Mouse (Mus musculus): ENCODE measurements around the gene Mcfd2. TPM values are rescaled to one million over a fixed set of nuclear protein-coding genes. Genes with fewer than 3 reads are reported as not detected.

Mcfd2 gene
- polyA plus RNA-seq, 1 experiment from 2014 or later, result 80.0 TPM

DNA sequence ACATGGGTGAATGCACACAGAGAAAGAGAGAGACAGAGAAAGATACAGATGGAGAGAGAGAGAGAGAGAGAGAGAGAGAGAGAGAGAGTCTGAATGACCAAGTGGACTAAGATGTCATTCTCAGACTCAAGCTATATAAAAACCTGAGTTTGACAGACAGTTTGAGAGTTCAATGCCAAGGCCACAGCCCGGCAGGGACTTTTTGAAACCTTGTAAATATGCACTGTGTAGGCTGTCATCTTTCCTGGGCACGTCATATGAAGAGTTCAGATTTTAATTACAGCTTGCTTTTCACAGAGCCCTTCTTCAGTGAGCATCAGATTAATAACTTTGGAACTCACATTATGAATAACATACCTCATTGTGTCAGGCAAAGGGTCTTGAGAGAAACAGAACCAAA, 55.2 kb downstream of the Mcfd2 start:
- ATAC-seq (ENCODE audit: insufficient number of reproducible peaks, low FRiP score, low TSS enrichment, low read depth) (no peak), DNase-seq (ENCODE audit: low spot score) (no peak)
- H3K9me3 ChIP-seq (ENCODE audit: control insufficient read depth, low read length), result no peaks in the 10 kb centered on the region
- WGBS, result 73% methylated on average over 2 of the region's 2 CpGs
- H3K27ac ChIP-seq (replicated peaks; ENCODE audit: low read depth, low read length), result no peak overlapping the region
- no peak overlapping the region for H3K9ac ChIP-seq (ENCODE audit: low read length)
- H3K27me3 ChIP-seq (ENCODE audit: control insufficient read depth, insufficient read depth, low read length), result no peaks in the 10 kb centered on the region
- H3K4me2 ChIP-seq (ENCODE audit: low read depth, severe bottlenecking), result no peak overlapping the region
- no peaks in the 10 kb centered on the region for H3K4me1 ChIP-seq (ENCODE audit: control insufficient read depth, insufficient read depth, low read length)
- H3K4me3 ChIP-seq (ENCODE audit: low read depth, low read length), result no peak overlapping the region
- no peaks in the 10 kb centered on the region for H3K36me3 ChIP-seq (ENCODE audit: control insufficient read depth, insufficient read depth, low read length)

GRCm38 (mm10) chr17:87206885-87207284, 58.9 kb downstream of the Mcfd2 start:
- H3K9me3 ChIP-seq (ENCODE audit: control insufficient read depth, low read length), result no peaks in the 10 kb centered on the region
- H3K4me2 ChIP-seq (ENCODE audit: low read depth, severe bottlenecking), result no peak overlapping the region
- H3K27me3 ChIP-seq (ENCODE audit: control insufficient read depth, insufficient read depth, low read length), result no peaks in the 10 kb centered on the region
- 74% methylated on average over 2 of the region's 2 CpGs for WGBS
- H3K4me3 ChIP-seq (ENCODE audit: low read depth, low read length), result no peak overlapping the region
- peaks cover 7% of the 10 kb centered on the region for H3K4me1 ChIP-seq (ENCODE audit: control insufficient read depth, insufficient read depth, low read length)
- no peak overlapping the region for H3K27ac ChIP-seq (replicated peaks; ENCODE audit: low read depth, low read length)
- no peak for ATAC-seq (ENCODE audit: insufficient number of reproducible peaks, low FRiP score, low TSS enrichment, low read depth)
- no peaks in the 10 kb centered on the region for H3K36me3 ChIP-seq (ENCODE audit: control insufficient read depth, insufficient read depth, low read length)
- H3K9ac ChIP-seq (ENCODE audit: low read length), result no peak overlapping the region
- DNase-seq (ENCODE audit: low spot score), result no peak

Other genes starting within 250 kb of the Mcfd2 start
- 37.4 and 37.9 TPM in 2 replicates for gene Pigf, start 240.5 kb downstream of the Mcfd2 start, polyA plus RNA-seq (2014; fragmentation: Nextera tagmentation; extraction: Ambion mirVana)
- 133 and 148 TPM in 2 replicates for gene Cript, start 240.4 kb downstream of the Mcfd2 start, polyA plus RNA-seq (2014; fragmentation: Nextera tagmentation; extraction: Ambion mirVana)
- gene Socs5, start 158.3 kb downstream of the Mcfd2 start, polyA plus RNA-seq (2014; fragmentation: Nextera tagmentation; extraction: Ambion mirVana), result 13.4 and 14.4 TPM in 2 replicates
- 1.8 and 3.9 TPM in 2 replicates for gene Ttc7, start 17.0 kb upstream of the Mcfd2 start, polyA plus RNA-seq (2014; fragmentation: Nextera tagmentation; extraction: Ambion mirVana)
- 0.23 TPM in 1 of 2 replicates, not detected in the other for gene Stpg4, start 161.8 kb upstream of the Mcfd2 start, polyA plus RNA-seq (2014; fragmentation: Nextera tagmentation; extraction: Ambion mirVana)
- gene Calm2, start 181.0 kb upstream of the Mcfd2 start, polyA plus RNA-seq (2014; fragmentation: Nextera tagmentation; extraction: Ambion mirVana), result 1,041 and 1,089 TPM in 2 replicates